Mouse (Mus musculus) bone marrow, adult 2 months (tissue): ENCODE data around the gene Tle4. TPM values are rescaled to one million over a fixed set of nuclear protein-coding genes. Genes with fewer than 3 reads are reported as not detected.

ENCODE experiments used
- H3K27ac ChIP-seq: fragments of 200-500 bp; 2 replicates; pipeline ENCODE4 v1.5.1; 2012; ENCODE audit warnings: low read depth, mild to moderate bottlenecking, control low read depth, inconsistent platforms, low read length; ENCODE audit not compliant: control insufficient read depth, poor library complexity, insufficient read depth
- H3K4me1 ChIP-seq: fragments of 200-500 bp; 2 replicates; pipeline ENCODE4 v1.6.1; 2011; ENCODE audit warnings: low read length; ENCODE audit not compliant: control insufficient read depth, insufficient read depth
- H3K4me3 ChIP-seq: fragments of 200-500 bp; replicated peaks from 2 replicates; pipeline ENCODE3; 2011; ENCODE audit warnings: mild to moderate bottlenecking, low read depth, low read length, control low read depth; ENCODE audit not compliant: control insufficient read depth
- CTCF ChIP-seq: fragments of 200-500 bp; IDR thresholded peaks from 2 replicates; pipeline ENCODE4 v1.5.1; 2011; ENCODE audit warnings: low read length, control low read depth; ENCODE audit not compliant: control insufficient read depth, insufficient read depth
- POLR2A ChIP-seq: fragments of 200-500 bp; IDR thresholded peaks from 2 replicates; pipeline ENCODE4 v1.6.1; 2011; ENCODE audit warnings: low read depth, mild to moderate bottlenecking, control low read depth, low read length, borderline replicate concordance; ENCODE audit not compliant: control insufficient read depth
- WGBS: fragments of 180-500 bp; shearing (Covaris S2); methylation state at CpG from one replicate; pipeline ENCODE4 v1.1.7; 2018; 5-methylcytosine and 5-hydroxymethylcytosine counted together
- polyA plus RNA-seq: library from polyadenylated mRNA; stranded (reverse); fragments of >200 nt; gene quantifications from 2 replicates; pipeline ENCODE4 v1.2.4, GENCODE M21; 2011; ENCODE audit warnings: low replicate concordance; ENCODE audit not compliant: missing spikeins, insufficient read depth, insufficient read length

Tle4 gene
- polyA plus RNA-seq, 1 experiment, result 11.6 TPM

DNA sequence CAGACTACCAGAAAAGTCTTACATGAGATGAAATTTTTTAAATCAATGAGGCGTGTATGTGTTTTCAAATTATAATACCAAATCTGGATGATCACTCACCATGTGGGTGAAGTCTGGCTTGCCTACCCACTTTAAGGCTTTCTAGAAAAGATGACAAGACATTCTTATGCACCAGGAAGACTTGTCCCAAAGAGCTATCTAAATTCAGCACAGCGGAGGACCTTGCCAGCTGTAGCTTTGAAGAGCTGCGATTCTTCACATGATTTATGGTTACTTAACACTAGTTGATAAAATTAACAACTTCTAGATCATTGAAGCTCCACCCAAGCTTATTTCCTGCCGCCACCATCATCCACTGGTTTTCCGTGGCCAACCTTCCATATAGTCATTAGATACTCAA, 176.2 kb downstream of the Tle4 start:
- 79% methylated on average over 5 of the region's 5 CpGs for WGBS
- no peak overlapping the region for H3K4me3 ChIP-seq
- no peak overlapping the region for H3K27ac ChIP-seq
- no peak for TF ChIP-seq POLR2A
- no peak for TF ChIP-seq CTCF
- no peaks in the 10 kb centered on the region for H3K4me1 ChIP-seq

GRCm38 (mm10) chr19:14419886-14420285, 178.0 kb downstream of the Tle4 start:
- 68% methylated on average over 5 of the region's 5 CpGs for WGBS
- H3K4me1 ChIP-seq, result no peaks in the 10 kb centered on the region
- no peak overlapping the region for H3K4me3 ChIP-seq
- TF ChIP-seq POLR2A, result no peak
- TF ChIP-seq CTCF, result no peak
- no peak overlapping the region for H3K27ac ChIP-seq

DNA sequence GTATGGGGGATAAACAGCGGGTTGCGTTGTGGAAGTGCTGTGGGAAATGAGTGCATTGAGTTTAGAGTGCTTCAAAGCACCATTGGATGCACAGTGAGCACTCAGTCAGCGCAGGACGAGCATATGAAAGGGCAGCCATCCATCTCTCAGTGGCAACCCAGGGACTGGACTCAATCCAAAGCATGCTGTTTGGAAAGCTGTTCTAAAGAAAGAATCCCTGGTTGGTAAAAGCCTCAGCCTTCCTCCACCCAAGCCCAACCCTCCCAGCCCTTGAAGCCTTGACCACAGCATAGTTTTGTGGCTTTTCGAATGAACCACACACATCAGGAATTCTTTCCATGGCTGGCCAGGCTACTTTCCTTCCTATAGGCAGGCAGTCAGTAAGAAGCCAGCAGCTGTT, 181.0 kb downstream of the Tle4 start:
- Histone ChIP-seq H3K4me3 (no peak overlapping the region), H3K4me1 (no peaks in the 10 kb centered on the region), H3K27ac (no peak overlapping the region)
- no peak for TF ChIP-seq POLR2A
- no peak for TF ChIP-seq CTCF
- whole genome bisulfite sequencing, result 69% methylated on average over 5 of the region's 5 CpGs

DNA sequence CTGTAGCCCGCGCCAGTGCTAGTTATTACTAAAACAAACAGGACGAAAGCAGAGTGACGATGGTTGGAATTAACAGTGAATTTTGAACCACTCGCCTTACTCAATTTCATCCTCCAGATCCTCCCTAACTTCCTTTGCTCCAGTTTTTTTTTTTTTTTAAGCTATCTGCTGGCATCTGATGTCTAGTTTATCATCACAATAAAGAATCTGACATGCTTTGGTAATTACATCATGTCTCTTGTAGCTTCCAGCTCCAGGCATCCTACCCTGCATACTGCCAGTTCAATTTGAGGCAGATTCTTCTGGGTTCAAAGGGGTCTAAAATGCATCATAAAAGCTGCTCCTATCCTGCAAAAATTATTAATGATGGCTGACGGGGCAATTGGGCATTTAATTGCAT, 181.9 kb downstream of the Tle4 start:
- Histone ChIP-seq H3K27ac (no peak overlapping the region), H3K4me3 (no peak overlapping the region), H3K4me1 (no peaks in the 10 kb centered on the region)
- 87% methylated on average over 6 of the region's 6 CpGs for WGBS
- TF ChIP-seq CTCF, result no peak
- no peak for TF ChIP-seq POLR2A

- no peak for TF ChIP-seq POLR2A
- TF ChIP-seq CTCF, result no peak
- H3K27ac ChIP-seq, result no peak overlapping the region
- no peaks in the 10 kb centered on the region for H3K4me1 ChIP-seq
- WGBS, result 66% methylated on average over 4 of the region's 4 CpGs
- no peak overlapping the region for H3K4me3 ChIP-seq
Measured at GRCm38 (mm10) chr19:14414957-14415356, 182.9 kb downstream of the Tle4 start.

DNA sequence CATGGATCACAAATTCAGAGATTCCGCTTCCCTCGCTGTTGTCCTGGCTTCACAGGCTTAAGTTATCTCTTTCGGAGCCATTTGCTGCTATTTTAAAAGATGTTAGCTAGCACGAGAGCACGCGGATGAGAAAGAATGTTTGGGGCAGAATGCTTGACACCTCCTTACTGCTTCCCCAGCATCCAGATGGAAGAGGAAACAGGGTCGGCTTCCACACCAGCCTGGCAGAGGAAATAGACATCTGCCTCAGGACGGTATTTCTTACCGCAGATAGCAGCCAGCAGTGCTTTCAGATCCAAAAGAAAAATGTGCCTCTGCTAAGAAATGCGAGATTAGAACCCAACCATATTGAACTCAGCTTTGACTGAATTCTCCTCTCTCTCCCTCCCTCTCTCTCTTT, 191.2 kb downstream of the Tle4 start:
- no peak overlapping the region for H3K27ac ChIP-seq
- H3K4me1 ChIP-seq, result no peaks in the 10 kb centered on the region
- WGBS, result 59% methylated on average over 10 of the region's 10 CpGs
- H3K4me3 ChIP-seq, result no peak overlapping the region
- no peak for TF ChIP-seq POLR2A
- no peak for TF ChIP-seq CTCF
